Mouse (Mus musculus) layer of hippocampus, adult 9-11 months (tissue): ENCODE data around the gene Trim69.
"Not testable (repeated sequence)": the region's sequence is repeated elsewhere in the genome, so short reads cannot be mapped to it uniquely, and the experiment has no call there.

Source experiments
- DNase-seq: peaks from one replicate; pipeline ENCODE4 v3.0.0; 2022

Trim69 gene

GRCm38 (mm10) chr2:122217075-122217474, 56.6 kb downstream of the Trim69 start:
- DNase-seq: not testable (repeated sequence)

GRCm38 (mm10) chr2:122218234-122218633, 57.7 kb downstream of the Trim69 start:
- DNase-seq: no peak

GRCm38 (mm10) chr2:122221378-122221777, 60.9 kb downstream of the Trim69 start:
- no peak for DNase-seq

GRCm38 (mm10) chr2:122221798-122222197, 61.3 kb downstream of the Trim69 start:
- DNase-seq: no peak

- DNase-seq: no peak
These were observed 61.8 kb downstream of the Trim69 start for GRCm38 (mm10) chr2:122222272-122222671.

- no peak for DNase-seq
These were observed 63.2 kb downstream of the Trim69 start for GRCm38 (mm10) chr2:122223654-122224053.
